Mouse (Mus musculus) testis, adult 2 months (tissue): ENCODE measurements around the gene Gadl1. TPM values are rescaled to one million over a fixed set of nuclear protein-coding genes. Genes with fewer than 3 reads are reported as not detected.

ENCODE experiments used
- H3K27ac ChIP-seq: fragments of 200-500 bp; 2 replicates; pipeline ENCODE4 v1.5.1; 2012; ENCODE audit warnings: low read depth, low read length; ENCODE audit not compliant: control insufficient read depth, insufficient read depth
- H3K27me3 ChIP-seq: fragments of 200-500 bp; 2 replicates; pipeline ENCODE4 v1.6.1; 2012; ENCODE audit warnings: mild to moderate bottlenecking, low read length, moderate library complexity; ENCODE audit not compliant: control insufficient read depth, insufficient read depth
- H3K36me3 ChIP-seq: fragments of 200-500 bp; 2 replicates; pipeline ENCODE4 v1.6.1; 2012; ENCODE audit warnings: mild to moderate bottlenecking, low read length; ENCODE audit not compliant: control insufficient read depth, insufficient read depth
- H3K4me1 ChIP-seq: fragments of 200-500 bp; 2 replicates; pipeline ENCODE4 v1.6.1; 2012; ENCODE audit warnings: low read length; ENCODE audit not compliant: control insufficient read depth, insufficient read depth
- H3K4me3 ChIP-seq: fragments of 200-500 bp; 2 replicates; pipeline ENCODE4 v1.5.1; 2012; ENCODE audit warnings: low read depth, mild to moderate bottlenecking, low read length, moderate library complexity, mixed read lengths; ENCODE audit not compliant: control insufficient read depth
- CTCF ChIP-seq: fragments of 200-500 bp; IDR thresholded peaks from 2 replicates; pipeline ENCODE4 v1.5.1; 2012; ENCODE audit warnings: low read depth, mild to moderate bottlenecking, inconsistent platforms, low read length, moderate library complexity; ENCODE audit not compliant: control insufficient read depth, insufficient read depth, insufficient replicate concordance
- POLR2A ChIP-seq: fragments of 200-500 bp; IDR thresholded peaks from 2 replicates; pipeline ENCODE4 v1.6.1; 2012; ENCODE audit warnings: low read depth, mild to moderate bottlenecking, inconsistent platforms, low read length, moderate library complexity; ENCODE audit not compliant: control insufficient read depth
- polyA plus RNA-seq: library from polyadenylated mRNA; depleted of rRNA; stranded (reverse); fragments of >200 nt; gene quantifications from 2 replicates; pipeline ENCODE4 v1.2.3, GENCODE M21; 2012

Gadl1 gene
- polyA plus RNA-seq, 1 experiment, result 2.3 TPM

DNA sequence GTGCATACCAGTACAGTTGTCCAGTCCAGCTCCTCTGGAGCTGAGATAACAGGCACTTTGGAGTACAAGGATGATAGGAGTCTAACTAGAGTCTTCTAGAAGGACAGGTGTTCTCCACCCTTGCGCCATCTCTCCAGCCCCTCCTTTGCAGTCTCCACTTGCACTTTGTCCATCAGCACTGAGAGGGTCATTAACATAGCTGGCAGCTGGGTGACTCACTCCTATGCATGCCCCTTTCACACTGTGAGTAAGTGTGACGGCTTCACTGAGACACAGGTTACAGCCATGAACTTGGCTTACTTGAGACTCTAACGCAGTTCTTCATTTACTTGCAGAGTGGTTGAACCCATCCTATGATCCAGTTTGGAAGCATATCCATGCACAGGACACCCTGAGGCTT is 10.5 kb downstream of the Gadl1 start:
- H3K4me1 ChIP-seq, result no peaks in the 10 kb centered on the region
- H3K27ac ChIP-seq, result no peak overlapping the region
- H3K4me3 ChIP-seq, result no peak overlapping the region
- H3K27me3 ChIP-seq, result no peaks in the 10 kb centered on the region
- H3K36me3 ChIP-seq, result no peaks in the 10 kb centered on the region
- TF ChIP-seq POLR2A, result no peak
- TF ChIP-seq CTCF, result no peak

GRCm38 (mm10) chr9:115922662-115923061 is 13.4 kb downstream of the Gadl1 start:
- Histone ChIP-seq H3K4me1 (no peaks in the 10 kb centered on the region), H3K27ac (no peak overlapping the region), H3K4me3 (no peak overlapping the region), H3K27me3 (no peaks in the 10 kb centered on the region), H3K36me3 (no peaks in the 10 kb centered on the region)
- no peak for TF ChIP-seq POLR2A
- TF ChIP-seq CTCF, result no peak

GRCm38 (mm10) chr9:115924094-115924493 is 14.8 kb downstream of the Gadl1 start:
- TF ChIP-seq POLR2A, result no peak
- no peak for TF ChIP-seq CTCF
- Histone ChIP-seq H3K4me1 (no peaks in the 10 kb centered on the region), H3K4me3 (no peak overlapping the region)

DNA sequence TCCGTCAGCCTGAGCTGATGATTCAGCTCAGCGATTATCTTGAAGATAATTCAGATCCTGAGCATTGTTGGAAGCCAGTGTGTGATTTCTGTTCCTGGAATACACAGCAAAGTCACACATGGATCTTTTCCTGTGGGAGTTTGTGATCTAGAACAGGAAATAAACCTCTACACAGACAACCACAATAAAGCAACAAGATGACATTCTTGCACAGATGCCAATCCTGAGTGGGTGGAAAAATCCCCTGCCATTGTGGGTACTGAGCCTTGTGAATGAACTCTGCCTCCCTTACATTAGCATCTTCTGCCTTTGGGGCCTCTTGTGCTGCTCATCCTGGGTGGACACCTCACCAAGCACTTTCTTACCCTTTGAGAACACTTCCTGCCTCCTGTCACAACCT is 22.5 kb downstream of the Gadl1 start:
- Histone ChIP-seq H3K36me3 (no peaks in the 10 kb centered on the region), H3K27me3 (no peaks in the 10 kb centered on the region), H3K27ac (no peak overlapping the region), H3K4me3 (no peak overlapping the region), H3K4me1 (no peaks in the 10 kb centered on the region)
- TF ChIP-seq POLR2A, result no peak
- TF ChIP-seq CTCF, result no peak

More at GRCm38 (mm10) chr9:115924094-115924493, 14.8 kb downstream of the Gadl1 start:
- Histone ChIP-seq H3K27me3 (no peaks in the 10 kb centered on the region), H3K36me3 (no peaks in the 10 kb centered on the region), H3K27ac (no peak overlapping the region)

GRCm38 (mm10) chr9:115932741-115933140 is 23.5 kb downstream of the Gadl1 start:
- H3K27ac ChIP-seq, result no peak overlapping the region
- H3K27me3 ChIP-seq, result no peaks in the 10 kb centered on the region
- H3K4me1 ChIP-seq, result no peaks in the 10 kb centered on the region
- no peaks in the 10 kb centered on the region for H3K36me3 ChIP-seq
- no peak for TF ChIP-seq POLR2A
- TF ChIP-seq CTCF, result no peak
- no peak overlapping the region for H3K4me3 ChIP-seq

DNA sequence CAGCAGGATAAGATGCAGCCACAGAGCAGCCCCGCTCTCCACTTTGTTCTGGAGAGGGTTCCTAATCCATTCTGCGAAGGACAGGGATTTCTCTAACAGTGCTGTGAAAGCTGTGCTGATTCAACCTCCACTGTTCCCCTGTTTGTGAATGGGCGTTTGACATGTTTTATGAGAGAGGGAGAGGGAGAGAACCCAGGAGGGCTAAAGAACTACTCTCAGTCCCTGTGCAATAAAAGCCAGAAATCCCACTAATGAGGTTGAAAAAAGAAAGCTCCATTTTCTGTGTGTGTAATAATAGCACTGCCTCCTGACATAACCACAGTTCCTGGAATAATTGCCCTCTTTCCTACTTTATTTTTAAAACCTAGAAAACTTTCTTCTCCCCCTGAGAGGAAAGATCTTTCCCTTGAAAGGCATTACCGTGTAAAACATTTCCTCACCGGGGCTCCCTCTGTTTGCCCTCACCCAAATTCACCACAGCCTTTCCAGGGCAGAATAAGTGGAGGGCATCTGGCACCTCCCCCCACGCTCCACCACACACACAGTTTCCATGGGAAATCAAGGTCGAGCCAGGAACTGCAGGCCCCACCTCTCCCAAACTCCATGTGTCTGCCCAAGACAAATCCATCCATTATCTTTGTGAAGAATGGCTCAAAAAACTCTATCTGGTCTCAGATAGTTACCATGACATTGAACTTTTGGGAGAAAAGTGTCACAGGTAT is 24.1 kb downstream of the Gadl1 start:
- Histone ChIP-seq H3K27me3 (no peaks in the 10 kb centered on the region), H3K4me3 (no peak overlapping the region), H3K27ac (no peak overlapping the region), H3K4me1 (no peaks in the 10 kb centered on the region), H3K36me3 (no peaks in the 10 kb centered on the region)
- no peak for TF ChIP-seq CTCF
- TF ChIP-seq POLR2A, result no peak

DNA sequence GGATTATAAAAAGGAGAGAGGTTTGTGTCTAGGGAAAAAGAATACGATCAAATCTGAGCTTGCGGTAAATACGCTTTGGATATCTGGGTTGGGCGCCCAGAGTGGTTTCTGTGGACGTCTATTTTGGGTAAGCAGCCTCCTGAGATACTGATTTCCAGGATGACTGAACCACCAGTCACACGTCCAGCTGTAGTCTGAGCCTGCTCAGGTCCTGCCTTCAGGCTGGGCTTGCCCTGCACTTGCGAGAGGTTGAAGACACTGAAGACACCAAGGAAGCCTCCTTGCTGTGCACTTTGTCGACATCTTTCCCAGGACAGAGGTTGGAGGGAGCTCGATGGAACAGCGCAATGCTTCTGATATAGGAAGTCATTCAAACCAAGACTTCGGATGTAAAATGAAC is 25.0 kb downstream of the Gadl1 start:
- no peaks in the 10 kb centered on the region for H3K27me3 ChIP-seq
- no peak overlapping the region for H3K27ac ChIP-seq
- no peaks in the 10 kb centered on the region for H3K4me1 ChIP-seq
- TF ChIP-seq CTCF, result no peak
- TF ChIP-seq POLR2A, result no peak
- no peak overlapping the region for H3K4me3 ChIP-seq
- H3K36me3 ChIP-seq, result no peaks in the 10 kb centered on the region
